Mouse (Mus musculus): ENCODE measurements at regions not wholly inside any gene's neighbourhood (a gene's known extent, or its start where the extent isn't known, plus 50 kb on each side); places are given as distances from the start of the nearest gene placed in this dataset.

DNA sequence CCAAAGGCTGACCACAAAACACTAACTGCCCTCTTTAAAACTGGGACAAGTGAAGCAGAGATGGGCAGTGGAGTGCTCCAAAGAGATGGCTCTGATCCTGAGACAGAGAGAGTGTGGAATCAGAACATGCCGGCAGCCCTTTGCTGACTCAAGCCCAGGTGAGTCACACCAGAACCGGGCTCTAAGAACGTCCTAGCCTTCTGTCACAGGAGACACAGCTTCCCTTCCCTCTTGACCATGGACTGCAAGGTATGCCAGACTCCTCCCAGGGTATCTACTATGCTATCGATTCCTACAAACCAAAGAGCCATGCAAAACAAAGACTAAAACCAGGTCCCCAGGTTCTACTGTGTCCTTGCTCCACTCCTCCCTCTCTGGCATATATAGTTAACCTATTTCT is 98.0 kb downstream of the Dhx15 start:
- DNase-seq = no peak

DNA sequence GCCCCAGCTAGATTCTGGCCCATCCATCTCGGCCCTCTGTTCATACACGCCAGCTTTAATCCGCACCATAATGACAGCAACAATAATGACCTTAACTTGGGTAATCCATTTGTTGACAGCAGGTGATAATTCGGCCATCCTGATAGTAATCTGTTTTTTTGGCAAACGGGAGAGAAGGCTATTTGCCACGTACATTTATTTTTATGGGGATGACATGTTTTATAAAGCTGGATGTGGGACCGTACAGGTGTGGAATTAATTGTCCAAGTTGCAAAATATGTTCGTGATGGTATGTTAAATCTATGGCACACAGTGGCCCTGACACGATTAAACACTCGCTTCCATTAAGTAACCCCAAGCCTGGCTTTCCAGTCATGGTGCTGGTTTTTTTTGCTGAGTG is 102.2 kb downstream of the Dhx15 start:
- no peak for DNase-seq

DNA sequence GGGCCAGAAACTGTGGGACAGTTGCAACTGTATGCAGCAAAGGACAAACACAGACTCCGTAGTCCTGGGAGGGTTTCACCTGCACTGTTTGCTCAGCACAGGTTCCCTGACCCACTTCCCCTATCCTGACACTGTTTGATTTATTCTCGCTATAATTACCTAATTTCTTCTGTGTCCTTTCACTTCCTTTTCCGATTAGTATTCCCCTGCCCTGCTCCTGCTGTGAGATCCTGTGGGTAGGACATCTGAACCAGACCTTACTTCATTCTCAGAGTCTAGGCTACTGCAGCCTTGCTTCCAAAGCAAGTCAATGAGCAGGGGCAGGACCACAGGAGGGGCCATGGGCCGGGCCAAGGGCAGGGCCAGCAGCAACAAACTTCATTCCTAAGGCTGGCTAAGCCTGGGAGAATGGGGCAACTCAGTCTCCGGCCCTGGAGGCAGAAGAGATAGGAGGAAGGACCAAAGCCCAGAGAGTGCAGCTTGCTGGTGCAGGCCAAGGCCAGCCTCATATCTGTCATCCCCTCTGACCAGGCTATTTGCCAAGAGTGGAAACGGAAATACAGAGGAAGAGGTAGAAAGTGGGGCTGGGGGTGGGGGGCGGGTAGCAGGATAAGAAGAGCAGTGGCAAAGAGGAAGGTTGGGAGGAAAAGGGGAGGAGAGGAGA is 103.4 kb downstream of the Dhx15 start:
- DNase-seq = no peak

DNA sequence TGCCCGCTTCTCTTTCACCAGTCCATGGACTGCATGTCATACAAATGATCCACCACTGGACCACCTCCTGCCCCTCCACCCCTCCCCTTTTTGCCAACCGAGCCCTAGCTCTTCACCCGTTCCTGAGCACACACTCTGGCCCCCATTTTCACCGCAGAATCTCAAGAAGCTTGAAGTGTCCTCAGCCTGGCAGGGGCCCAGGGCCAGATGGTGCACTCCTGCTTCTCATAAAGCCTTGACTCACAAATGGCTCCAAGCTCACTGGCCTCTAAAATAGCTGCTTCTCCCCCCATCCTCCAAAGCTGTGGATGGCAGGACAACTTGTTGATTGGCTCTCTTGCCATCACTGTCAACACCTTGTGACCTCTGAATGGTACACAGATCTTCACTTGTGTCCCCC is 110.0 kb downstream of the Dhx15 start:
- no peak for DNase-seq

DNA sequence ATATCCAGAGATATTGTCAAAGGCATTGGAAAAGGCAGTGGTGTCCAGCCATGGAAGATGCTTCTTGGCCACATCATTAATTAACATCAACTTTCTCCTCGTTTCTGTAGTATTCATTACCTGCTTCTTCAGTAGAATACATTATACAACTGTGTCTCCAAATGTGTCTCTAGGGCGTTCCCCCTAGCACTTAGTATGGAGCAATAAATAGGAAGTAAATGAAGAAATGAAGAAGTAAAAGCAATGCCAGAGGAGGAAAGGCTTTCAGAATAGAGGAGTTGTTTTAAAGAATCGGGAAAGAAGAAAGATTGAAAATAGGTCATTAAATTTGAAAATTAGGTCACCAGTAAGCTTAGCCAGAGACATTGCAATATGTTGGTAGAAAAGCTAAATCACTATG is 112.6 kb downstream of the Dhx15 start:
- DNase-seq = no peak

DNA sequence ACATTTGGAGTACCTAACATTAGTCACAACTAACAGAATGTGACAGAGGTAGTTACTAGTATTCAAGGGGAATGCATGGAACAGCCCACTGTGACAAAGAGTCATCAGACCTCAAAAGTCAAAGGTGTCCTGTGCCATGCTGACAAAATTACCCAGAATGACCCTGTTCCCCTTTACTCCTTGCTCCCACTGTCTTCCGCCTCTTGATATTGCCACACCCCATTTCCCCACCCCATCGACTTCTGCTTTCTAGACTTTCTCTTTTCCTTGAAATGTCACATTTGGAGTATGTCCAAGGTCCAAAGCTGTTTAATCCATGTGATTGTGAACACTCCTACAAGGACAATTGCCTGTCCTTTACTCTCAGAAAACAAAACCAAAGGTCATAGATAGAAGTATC is 115.2 kb downstream of the Dhx15 start:
- no peak for DNase-seq

DNA sequence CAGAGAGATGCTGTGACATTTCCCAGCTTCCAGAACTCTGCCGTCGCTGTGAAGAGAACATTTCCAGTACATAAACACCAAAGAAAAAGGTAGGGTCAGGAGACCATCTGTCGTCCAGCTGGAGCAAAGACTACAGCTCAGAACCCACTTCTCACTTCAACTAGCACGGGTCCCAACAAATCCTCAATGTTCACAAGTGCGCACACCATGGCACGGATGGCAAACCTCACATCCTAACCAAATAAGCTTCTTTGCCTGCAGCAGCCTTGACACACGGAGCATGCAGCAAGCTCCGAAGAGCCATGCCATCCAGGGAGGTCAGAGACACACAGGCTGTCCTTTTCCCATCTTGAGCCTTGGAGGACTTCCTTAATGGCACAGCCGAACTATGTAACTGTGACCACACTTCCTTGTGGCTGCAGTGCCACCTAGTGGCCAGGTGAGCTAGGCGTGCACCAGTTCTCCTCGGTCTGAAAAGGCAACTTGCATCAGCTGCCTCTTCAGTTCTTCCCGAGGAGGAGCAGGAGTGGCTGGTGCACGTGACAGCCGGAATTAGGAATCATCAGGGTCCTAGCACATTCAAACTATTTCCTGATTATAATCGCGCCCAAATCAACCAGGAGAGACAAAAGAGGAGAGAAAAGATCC is 125.4 kb downstream of the Dhx15 start:
- peak; percentile 76 to 88 for DNase-seq

DNA sequence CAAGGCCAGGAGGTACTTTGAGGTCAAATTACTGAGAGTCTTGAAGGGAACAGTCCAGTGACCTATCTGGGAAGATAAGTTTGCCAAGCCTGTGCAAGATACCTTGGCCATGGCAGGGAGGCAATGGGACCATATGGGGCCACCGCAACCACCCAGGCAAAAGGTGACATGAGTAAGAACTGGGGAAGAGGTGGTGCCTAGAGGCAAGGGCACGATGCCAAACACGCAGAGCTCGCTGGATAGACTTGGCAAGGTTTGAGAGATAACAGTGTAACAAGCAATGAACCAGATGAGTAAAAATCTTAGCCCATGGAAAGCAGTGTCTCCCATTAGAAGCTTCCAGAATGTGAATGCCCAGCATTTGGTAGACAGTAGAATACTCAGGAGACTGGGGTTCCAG is 128.1 kb downstream of the Dhx15 start:
- peak in 1 of 2 experiments; percentile 14 for DNase-seq

DNA sequence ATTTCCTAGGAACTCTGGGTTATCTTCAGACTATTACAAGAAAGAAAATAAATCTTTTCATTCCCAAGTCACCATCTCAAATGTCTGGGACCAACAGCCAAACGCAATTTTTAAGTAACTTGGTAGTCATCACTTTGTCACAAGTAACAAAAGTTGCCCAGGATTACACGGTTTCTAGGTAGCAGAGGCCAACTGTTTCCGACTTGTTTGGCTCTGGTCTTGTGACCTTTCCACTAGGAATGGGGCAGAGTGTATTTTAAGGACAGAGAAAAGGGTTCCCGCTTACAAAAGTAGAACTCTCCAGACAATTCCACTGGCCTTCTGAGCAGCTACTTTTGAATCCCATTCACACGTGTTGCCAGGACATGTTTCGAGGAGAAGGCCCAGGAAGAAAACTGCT is 129.1 kb downstream of the Dhx15 start:
- no peak for DNase-seq

DNA sequence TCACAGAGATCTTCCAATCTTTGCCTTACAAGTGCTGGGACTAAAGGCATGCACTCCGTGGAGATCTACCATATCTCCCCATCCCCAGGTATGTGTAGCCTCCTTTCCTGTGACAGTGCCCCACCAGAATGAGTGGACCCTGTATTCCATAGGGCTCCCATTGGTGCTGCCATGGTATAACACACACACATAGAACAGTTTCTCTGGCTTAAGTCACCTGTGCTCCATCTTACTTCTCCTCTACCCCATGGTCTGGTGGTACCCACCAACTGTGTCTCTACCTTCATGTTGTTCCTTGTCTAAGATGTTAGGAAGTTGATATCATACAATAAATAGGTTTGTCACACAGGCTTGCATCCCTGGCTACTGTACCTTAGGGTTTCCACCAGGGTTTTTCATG is 133.1 kb downstream of the Dhx15 start:
- no peak for DNase-seq

DNA sequence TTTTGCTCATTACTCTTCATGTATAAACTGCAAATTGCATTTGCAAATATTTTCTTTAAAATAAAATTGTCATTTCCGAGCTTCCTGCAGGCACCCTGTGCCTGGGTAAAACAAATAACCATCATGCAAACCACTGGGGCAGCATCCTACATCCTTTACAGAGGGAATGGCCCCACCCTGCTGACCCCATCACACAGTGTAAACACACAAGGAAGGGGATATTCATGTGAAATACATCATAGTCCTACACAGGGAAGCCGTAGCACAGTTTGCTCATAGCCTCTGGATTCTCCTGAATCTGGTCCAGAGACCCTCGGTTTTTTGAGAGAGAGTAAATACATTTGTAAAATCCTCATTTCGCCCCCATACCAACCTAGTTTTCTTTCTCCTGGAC is 138.2 kb downstream of the Dhx15 start:
- DNase-seq = no peak

DNA sequence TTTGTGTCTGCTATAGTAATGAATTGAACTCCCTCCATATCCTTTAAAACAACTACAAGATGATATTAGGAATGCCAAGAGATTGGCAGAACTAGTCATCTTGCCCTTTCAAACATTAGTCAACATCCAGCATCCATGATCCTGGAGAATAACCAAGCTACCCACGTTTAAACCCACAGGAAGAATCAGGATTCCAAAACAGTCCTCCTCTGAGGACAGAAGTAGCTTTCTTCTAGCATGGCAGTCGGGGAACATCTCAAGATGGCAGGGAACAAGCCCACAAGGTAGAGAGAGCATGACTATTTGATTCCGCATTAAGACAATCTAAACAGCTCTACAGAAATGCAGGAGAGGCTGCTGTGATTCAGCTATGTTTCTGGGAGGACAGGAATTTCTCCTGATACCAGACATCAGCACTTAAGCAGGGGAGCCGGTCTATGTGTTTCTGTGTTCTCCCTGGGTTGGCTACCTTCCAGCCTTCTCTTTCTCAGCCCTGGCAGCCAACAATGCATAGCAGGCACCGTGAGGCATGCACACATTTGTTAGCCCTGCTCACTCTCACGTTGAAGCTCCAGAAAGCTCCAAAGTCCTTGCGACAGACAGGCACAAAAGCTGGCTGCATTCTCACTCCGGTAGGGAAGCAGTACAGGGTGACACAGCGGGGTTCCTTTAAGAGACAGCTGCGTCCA is 138.8 kb downstream of the Dhx15 start:
- DNase-seq = no peak

DNA sequence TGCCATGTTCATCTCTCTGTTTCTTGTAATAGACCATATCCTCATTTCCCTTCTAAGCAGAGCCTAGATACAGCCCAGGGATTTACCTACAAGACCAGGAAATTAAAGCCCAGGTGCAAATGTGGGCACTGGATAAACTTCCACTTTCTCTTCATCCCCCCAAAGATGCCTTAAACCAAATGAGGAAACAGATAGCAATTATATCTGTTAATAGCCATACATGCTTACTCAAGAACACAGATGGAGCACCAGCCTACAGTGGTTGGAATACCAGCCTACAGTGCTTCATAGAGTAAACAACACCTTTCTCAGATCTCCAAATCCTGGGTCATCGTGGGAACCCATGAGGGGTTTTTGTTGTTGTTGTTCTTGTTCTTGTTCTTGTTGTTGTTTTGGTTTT is 141.5 kb downstream of the Dhx15 start:
- no peak for DNase-seq

DNA sequence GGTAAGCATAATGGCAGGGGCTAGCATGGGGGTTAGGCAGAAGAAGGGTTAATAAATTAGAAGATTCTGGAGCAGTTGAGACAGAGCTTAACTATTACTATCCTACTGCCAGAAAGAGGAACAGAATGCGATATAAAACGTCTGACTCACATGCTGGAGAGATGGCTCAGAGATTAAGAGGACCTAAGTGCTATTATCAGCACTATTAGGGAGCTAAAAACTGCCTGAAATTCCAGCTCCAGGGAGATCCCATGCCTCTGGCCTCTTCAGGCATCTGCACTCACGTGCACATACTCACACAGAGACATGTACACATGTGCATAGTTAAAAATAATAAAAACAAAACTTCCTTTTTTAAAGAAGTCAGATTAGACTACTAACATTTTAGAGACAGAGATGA is 143.6 kb downstream of the Dhx15 start:
- DNase-seq = no peak

DNA sequence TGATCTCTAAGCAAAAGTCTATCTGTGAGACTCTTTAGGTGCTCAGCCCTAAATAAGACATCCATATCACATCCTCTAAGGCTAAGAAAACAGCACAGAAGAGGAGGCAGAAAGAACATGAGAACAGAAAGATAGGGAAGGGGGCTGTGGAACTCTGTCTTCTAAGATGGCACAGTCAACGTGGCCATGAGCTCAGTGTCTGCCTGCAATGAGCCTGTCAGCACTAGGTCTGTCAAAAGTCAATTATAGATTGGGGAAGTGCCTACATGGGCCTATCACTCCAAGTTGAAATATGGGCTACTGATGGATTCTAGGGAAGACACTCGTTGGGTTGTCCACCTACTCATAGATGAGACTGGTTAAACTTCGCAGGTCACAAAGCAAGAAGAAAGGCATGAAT is 146.2 kb downstream of the Dhx15 start:
- no peak for DNase-seq

DNA sequence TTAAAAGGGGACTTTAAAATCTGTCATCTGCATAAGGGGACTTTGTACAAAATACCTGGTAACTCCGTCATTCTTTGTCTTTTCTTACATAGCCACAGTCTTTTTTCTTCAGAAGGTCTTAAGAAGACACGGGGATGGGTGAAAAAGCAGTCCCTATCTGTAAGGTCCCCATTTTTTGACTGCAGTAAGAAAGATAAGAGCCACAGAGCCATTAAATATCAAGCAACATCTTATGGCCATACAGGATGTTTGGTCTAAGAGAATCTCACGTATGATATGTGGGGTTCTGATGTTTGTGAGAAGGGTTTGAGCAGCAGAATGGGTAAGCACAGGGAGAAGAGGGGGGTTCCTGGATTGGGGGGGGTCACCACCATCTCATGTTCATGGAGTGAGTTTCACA is 148.9 kb downstream of the Dhx15 start:
- no peak for DNase-seq

DNA sequence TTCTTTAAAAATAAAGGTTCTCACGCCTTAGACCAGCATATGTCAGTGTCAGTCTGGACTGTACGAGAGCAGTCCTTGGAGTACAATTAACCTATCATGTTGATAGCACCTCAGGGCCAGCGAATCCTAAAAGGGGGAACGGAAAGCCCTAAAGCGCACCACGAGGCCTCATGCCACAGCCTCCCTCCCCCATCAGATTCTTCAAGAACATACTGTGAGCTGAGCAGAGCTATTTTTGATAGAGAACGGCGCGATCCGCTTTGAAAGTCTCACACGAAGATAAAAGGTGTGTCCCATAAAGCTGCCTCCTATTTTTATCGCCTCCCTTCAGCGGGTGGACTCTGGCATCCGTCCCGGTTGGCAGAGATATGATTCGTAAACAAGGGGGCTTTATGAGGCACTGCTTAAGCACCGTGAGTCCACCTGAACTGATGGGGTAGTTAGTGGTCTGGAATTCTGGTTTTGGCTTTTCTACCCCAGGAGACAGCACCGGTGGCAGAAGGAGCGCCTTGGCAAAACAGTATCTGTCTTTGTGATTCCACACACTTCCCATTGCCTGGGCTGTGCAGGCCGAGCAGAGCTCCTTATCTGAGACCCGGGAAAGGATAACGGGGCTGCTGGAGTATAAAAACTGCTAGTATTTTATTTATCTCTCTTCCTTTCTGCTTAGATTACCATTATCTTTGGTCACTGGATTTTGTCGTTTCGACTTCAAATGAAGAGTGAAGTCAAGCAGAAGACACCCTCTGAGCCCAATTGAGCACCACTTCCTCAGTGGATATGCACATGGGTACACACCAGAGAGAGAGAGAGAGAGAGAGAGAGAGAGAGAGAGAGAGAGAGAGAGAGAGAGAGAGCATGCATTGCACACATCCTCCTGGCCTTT is 149.6 kb downstream of the Dhx15 start:
- no peak for DNase-seq

DNA sequence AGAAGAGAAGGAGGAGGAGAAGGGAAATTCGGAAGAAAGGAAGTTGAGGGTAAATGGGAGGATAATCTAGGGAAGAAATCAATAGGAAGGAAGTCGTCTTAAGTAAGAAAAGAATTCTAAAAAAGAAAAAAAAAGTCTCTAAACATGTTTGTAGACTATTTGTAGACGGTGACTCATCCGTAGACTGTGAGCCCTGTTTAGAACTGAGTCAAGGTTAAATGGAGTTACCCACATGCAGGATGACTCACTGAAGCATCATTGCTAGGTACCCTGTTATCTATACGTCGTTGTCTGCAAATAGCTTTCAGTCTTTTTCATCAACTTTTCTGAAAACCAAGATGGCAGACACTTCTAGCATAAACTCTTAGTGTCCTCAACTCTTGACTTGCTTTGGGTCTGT is 155.0 kb downstream of the Dhx15 start:
- no peak for DNase-seq

DNA sequence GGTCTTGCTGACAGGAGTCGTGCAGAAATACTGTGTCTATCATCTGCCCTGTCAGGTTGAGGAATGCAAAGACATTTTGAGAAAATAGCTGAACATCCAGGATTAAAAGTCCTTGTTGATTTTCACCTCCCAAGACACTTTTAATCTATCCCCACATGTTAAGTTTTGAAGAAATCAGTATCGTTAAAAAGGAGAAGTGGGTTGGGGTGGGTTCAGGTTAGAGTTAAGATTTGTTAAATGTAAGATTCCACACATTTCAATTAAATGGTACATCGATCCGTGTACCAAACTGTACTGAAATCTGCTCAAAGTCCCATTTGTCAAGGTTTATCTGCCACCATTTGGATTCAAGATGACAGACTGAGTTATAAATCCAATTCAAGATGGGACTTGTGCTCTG is 162.8 kb downstream of the Dhx15 start:
- DNase-seq = no peak

DNA sequence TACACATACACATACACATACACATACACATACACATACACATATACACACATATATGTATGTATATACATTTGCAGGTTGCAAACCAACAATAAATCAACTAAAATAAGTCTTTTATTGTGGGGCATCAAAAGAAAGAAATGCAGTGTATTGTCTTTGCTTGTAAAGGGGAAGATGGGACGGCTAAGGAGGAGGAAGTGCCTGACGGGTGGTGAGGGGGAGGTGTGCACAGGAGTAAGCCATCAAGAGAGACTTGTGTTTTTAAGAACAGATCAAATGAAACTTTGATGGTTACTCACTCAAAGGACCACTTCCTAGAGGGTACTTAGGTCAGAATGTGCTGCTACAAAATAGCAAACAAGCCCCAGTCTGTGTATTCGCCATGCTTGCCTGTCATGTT is 164.2 kb downstream of the Dhx15 start:
- no peak for DNase-seq

DNA sequence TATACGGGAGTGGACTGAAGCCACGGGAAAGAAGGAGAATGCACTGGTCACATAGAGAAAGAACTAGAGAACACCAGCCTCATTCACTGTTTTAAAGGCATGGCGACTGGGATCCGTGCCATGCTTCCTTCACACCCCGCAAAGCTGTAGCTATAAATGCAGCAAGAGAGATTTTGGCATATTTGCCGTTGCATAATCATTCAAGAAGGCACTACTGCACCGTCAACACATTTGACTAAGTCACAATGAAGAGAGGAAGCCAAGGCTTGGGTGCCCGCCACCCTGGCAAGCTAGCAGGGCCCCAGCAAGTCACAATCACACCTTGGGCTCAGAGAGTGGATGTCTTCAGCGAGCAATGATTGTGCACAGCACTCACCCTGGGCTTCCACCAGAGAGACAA is 167.1 kb downstream of the Dhx15 start:
- DNase-seq = no peak

DNA sequence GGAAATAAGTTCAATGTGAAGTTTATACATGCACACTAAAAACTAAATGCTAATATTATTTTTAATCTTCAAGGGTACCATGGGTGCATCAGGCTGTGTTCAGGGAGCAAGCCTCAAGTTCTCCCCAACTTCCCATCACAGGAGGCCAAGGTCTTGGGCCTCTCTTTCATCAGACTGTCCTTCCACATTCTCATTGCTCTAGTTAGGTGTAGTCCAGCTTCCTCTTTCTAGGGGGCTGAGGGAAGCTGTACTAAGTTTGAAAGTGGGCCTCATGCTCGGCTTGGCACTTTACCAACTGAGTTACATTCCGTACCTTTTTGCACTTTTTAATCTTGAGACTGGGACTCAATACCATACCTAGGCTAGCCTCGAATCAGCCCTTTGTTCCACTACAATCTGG is 173.3 kb downstream of the Dhx15 start:
- DNase-seq = no peak

DNA sequence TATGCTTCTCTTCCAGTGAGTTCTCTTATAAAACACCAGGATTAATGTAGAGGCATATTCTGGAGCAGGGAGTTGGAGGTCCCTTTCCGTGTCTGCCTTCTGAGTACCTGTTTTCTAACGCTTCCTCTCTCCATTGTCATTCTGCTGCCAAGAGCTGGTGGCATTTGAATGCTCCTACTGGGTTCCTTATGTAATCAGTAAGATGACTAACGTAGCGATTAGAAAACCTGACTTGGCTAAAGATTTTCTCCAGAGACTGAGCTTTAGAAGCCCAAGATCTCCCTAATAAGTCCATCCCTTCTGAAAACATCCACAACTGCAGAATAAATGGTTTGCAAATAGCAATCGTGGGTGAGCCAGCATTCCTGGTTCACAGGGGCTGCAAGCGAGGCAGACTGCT is 174.5 kb downstream of the Dhx15 start:
- DNase-seq = no peak

DNA sequence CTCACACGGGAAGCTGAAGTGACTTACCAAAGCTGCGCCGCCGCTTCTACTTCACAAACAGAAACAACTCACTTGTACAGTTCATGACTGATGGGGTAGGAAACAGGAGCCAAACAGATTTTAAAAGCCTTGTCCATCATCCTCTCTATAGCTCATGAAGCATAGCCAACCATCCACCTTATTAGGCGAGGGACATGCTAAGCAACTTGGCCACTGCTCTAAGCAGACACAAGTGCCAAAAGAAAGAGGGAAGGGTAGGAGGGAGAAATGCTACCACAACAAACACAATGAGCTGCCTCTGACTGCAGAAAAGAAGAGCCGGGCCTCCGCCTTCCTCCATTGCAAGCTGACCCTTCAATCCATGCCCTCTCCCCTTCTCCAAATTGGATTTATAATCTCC is 179.9 kb downstream of the Dhx15 start:
- DNase-seq = no peak

Data from kidney, adult 8-10 months (tissue).